Mouse (Mus musculus): ENCODE data around the gene Vps8.

- TF ChIP-seq POLR2AphosphoS2 (IDR thresholded peaks at IDR 0.05; ENCODE audit: insufficient read length, low read depth) (no peak), POLR2A (IDR thresholded peaks at IDR 0.05; ENCODE audit: insufficient read length, low read depth) (no peak), USF1 (IDR thresholded peaks at IDR 0.05; ENCODE audit: low read depth) (no peak), MAX (IDR thresholded peaks at IDR 0.05; ENCODE audit: low read depth) (no peak)
These were observed 230.2 kb downstream of the Vps8 start for GRCm38 (mm10) chr16:21653151-21653550.
